Mouse (Mus musculus) Patski (cell line): ENCODE measurements around the gene Olfr547. TPM values are rescaled to one million over a fixed set of nuclear protein-coding genes. Genes with fewer than 3 reads are reported as not detected.
A peak's percentile ranks its signal among the peaks of the same experiment; 100 is the strongest.
"Not testable (repeated sequence)": the region's sequence is repeated elsewhere in the genome, so short reads cannot be mapped to it uniquely, and the experiment has no call there.

ENCODE experiments used
- ATAC-seq: fragments of 100-300 bp; one replicate; pipeline ENCODE4 v1.8.0; 2021
- CTCF ChIA-PET: fragments of 350-600 bp; sonication (Branson Sonifier 250); formaldehyde crosslinking; loops from one replicate; lab custom pipeline; 2022; ENCODE audit warnings: inconsistent platforms; lab: Charles Lee
- POLR2A ChIA-PET: fragments of 350-600 bp; sonication (Branson Sonifier 250); formaldehyde crosslinking; loops from one replicate; lab custom pipeline; 2022; ENCODE audit warnings: antibody characterized with exemption, inconsistent platforms; lab: Charles Lee
- DNase-seq: peaks from one replicate; pipeline ENCODE4 v3.0.0-alpha.2; 2011; ENCODE audit warnings: low read depth, low spot score
- H3K27me3 ChIP-seq: fragments of 371-371 bp; one replicate; pipeline ENCODE4 v1.5.1; 2021
- CTCF ChIP-seq: fragments of 100-300 bp; IDR thresholded peaks from one replicate; pipeline ENCODE4 v1.5.1; 2021
- in situ Hi-C: fragments of 300-500 bp; cut with MboI; formaldehyde crosslinking; loops from 3 replicates; pipeline ENCODE4 v1.11.1; 2018; ENCODE audit warnings: low pct_unique_long_range_greater_than_20kb, mixed read lengths
- polyA plus RNA-seq: library from polyadenylated mRNA; unstranded; gene quantifications from one replicate; pipeline ENCODE4 v1.2.3, GENCODE M21; 2021

Gene Olfr547
- not detected for polyA plus RNA-seq

DNA sequence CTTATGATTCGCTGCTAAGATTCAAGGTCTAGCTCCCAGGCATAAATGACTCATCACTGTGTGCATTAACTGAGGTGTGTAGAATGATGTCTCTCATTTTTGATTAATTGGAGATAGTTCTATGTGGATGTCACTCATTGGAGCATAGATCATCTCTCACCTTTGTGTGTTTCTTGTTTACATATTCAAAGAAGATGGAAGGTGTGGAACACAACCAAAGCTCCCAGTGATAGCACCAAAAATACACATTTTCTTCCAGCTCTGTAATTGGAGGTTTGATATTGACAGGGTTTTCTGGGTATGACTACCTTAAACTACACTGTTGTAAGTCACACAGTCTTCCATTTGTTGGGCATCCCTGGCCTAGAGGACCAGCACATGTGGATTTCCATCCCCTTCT is at the start of gene Olfr547:
Gene Olfr547 (plus strand): TSS at position 301 of the 400 bp plus-strand sequence.
- DNase-seq = no peak

DNA sequence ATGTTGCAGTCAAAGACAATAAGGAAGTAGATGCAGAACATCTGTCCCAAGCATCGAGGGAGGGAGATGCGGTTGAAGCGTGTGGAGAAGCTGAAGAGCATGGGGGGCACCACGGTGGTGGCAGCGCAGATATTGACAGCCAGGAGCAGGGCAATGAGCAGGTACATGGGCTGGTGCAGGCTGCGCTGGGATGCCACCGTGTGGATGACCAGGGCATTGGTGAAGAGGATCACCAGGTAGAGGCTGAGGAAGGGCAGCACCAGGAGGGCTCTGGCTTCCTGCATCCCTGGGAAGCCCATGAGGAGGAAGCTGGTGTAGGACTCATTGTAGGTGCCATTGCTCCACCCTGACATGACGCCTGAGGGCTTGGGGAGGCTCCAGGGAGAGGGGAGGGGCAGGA is 49.8 kb upstream of the Olfr547 start:
- peak; percentile 32 for ATAC-seq
- CTCF ChIA-PET, POLR2A ChIA-PET, H3K27me3 ChIP-seq, DNase-seq, in situ Hi-C loops: not testable (repeated sequence)

More for the DNA sequence above, at the start of gene Olfr547:
- H3K27me3 ChIP-seq = peaks cover 20% of the 10 kb centered on the region
- in situ Hi-C loops = no loop called here
- TF ChIP-seq CTCF = no peak
- no peak for ATAC-seq
- ChIA-PET CTCF (no interaction called here), POLR2A (no interaction called here)

DNA sequence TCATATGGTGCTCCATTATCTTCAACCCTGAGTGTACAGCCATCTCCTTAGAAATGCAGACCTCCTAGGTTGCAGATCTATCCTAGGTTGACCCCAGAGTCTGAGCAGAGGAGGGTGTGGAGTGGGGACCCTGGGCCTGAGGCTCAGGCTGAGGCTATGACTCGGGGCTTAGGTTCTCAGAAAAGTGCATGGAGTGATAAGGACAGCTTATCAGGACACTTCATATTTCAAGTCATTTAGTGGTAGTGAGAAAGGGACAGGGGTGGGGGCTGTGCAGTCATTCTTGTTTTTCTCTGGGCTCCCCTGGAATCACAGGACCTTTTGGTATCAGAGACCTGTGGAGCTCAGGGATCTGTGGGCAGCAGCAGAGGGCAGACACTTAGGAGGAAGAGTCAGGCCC is 48.4 kb upstream of the Olfr547 start:
- in situ Hi-C loops = no loop called here
- no peak for DNase-seq
- POLR2A ChIA-PET = no interaction called here

DNA sequence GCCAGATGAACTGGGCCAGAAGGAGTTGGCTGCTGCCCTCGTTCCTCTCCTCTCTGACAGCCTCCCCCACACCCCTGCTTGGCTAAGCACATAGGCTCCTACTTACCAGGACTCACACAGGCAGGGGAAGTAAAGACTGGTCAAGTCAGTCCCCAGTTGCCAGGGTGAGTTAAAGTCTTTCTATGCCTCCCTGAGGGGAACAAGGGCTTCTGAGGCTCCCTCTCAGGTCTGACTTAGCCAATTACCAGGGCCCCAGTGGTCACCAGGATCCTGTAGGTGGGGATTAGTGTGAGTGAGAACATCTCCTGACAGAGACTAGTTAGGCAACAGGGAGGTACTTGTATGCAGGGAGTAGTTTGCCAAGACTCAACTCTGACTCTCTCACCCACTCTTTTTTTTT is 46.4 kb upstream of the Olfr547 start, which contains the start of gene Olfr544:
Gene Olfr544 (minus strand): TSS at position 153 of the 400 bp plus-strand sequence.
- TF ChIP-seq CTCF = no peak
- no peak for DNase-seq
- in situ Hi-C loops = no loop called here
- CTCF ChIA-PET = no interaction called here
- POLR2A ChIA-PET = no interaction called here
- no peak for ATAC-seq
- no peaks in the 10 kb centered on the region for H3K27me3 ChIP-seq

More for the DNA sequence above, 48.4 kb upstream of the Olfr547 start:
- no peaks in the 10 kb centered on the region for H3K27me3 ChIP-seq
- ATAC-seq = no peak
- TF ChIP-seq CTCF = no peak
- CTCF ChIA-PET = no interaction called here

DNA sequence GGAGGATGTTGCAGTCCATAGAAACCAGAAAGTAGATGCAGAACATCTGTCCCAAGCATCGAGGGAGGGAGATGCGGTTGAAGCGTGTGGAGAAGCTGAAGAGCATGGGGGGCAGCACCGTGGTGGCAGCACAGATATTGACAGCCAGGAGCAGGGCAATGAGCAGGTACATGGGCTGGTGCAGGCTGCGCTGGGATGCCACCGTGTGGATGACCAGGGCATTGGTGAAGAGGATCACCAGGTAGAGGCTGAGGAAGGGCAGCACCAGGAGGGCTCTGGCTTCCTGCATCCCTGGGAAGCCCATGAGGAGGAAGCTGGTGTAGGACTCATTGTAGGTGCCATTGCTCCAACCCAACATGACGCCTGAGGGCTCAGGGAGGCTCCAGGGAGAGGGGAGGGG is 40.1 kb upstream of the Olfr547 start:
- DNase-seq, POLR2A ChIA-PET, H3K27me3 ChIP-seq, in situ Hi-C loops, CTCF ChIA-PET: not testable (repeated sequence)
- ATAC-seq = peak; percentile 47

DNA sequence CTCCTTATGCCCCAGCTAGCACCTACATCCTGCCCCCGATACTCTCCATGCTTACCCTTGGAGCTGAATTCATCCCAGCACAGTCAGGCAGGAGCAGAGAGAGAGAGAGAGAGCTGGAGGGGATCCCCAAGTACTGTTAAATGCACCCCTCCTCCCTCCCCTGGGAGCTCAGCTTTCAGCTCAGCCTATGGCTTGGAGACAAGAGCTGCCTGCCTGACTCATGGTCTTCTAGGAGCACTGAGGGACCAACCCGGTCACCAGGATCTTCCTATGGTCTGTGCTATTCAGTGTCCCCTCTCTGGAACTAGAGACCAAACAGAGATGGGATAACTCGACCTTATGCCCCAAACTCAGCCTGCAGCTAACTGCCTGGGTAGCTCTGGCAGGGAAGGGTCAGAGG is 35.1 kb upstream of the Olfr547 start, which contains the start of gene Olfr545:
Gene Olfr545 (minus strand): TSS at position 101 of the 400 bp plus-strand sequence.
- no peak for DNase-seq
- no peak for ATAC-seq
- peaks cover 3% of the 10 kb centered on the region for H3K27me3 ChIP-seq
- no peak for TF ChIP-seq CTCF
- in situ Hi-C loops = no loop called here
- ChIA-PET CTCF (interaction anchor here (1.4 kb wide), 1 partner anchor 12 kb away, joined by 3 read pairs; no protein-coding TSS in a partner anchor), POLR2A (no interaction called here)

DNA sequence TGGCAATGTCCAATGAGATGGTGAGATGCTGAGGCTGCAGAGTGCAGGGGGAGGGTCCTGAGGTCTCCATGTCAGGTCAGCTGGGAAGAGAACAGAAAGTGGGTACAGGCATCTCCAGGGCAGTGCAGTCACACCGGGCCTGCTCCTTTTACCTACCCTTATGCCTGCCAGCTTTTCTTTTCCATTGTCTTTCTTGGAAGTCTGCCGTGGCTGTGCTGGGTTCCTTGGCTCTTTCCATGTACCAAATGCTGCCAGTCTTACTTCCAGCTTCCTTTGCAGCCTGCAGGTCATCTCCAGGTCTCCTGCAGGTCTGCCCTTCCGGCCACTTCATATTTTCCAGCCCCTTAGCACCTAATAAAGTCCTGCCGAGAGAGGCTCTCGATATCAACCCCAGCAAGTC is 32.6 kb upstream of the Olfr547 start:
- CTCF ChIA-PET = no interaction called here
- no peak for TF ChIP-seq CTCF
- in situ Hi-C loops = no loop called here
- DNase-seq = no peak
- POLR2A ChIA-PET = no interaction called here
- no peak for ATAC-seq
- peaks cover 3% of the 10 kb centered on the region for H3K27me3 ChIP-seq

DNA sequence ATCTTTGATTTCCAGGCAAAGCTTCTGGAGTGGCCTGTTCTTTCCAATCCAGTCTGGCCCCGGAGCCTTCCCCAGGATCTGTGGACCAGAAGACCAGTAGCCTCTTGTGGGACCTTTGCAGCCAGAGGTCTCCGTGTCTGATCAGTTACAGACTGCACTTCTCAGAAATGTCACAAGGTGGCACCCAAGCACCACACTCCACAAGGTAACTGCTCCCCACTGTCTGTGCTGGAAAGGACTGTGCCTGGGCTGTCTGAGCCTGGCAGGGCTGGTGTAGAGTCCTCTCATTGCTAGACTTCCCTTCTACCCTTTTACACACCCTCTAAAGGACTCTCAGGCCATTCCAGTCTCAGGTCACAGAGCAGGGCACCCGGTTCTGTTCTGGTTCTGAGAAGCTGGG is 27.7 kb upstream of the Olfr547 start:
- ATAC-seq = peak; percentile 86
- ChIA-PET CTCF (interaction anchor here (1.4 kb wide), 1 partner anchor 129 kb away, joined by 4 read pairs; no protein-coding TSS in a partner anchor), POLR2A (no interaction called here)
- DNase-seq = peak; percentile 22
- H3K27me3 ChIP-seq = no peaks in the 10 kb centered on the region
- in situ Hi-C loops = loop anchor here (5.0 kb wide), 2 partner anchors 130 to 410 kb away; partner anchors contain the start of genes Olfr554 and Olfr571
- peak; percentile 86 for TF ChIP-seq CTCF

DNA sequence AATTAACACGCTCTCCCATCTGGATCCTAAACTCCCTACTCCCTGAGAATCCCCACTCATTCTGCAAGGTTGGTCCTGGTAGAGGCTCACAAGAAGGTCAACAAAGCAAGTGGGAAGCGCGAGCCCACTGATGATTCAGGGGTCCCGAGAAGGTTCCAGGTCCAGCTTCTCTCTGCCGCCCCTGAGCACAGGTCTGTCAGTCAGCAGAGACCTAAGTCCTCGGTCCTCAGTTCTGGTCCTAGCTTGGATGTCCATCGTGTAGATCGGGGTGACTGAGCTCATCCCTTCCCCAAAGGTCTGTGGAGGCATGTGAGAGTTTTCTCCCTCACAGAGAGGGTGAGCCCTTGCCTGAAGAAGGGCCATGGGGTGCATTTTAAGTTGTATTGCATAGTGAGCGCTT is 26.5 kb upstream of the Olfr547 start:
- no peak for ATAC-seq
- in situ Hi-C loops = loop anchor here (5.0 kb wide), 2 partner anchors 129 to 409 kb away; partner anchors contain the start of genes Olfr554 and Olfr571
- H3K27me3 ChIP-seq = no peaks in the 10 kb centered on the region
- POLR2A ChIA-PET = no interaction called here
- TF ChIP-seq CTCF = no peak
- CTCF ChIA-PET = interaction anchor here (1.4 kb wide), 1 partner anchor 128 kb away, joined by 4 read pairs; no protein-coding TSS in a partner anchor
- DNase-seq = no peak

DNA sequence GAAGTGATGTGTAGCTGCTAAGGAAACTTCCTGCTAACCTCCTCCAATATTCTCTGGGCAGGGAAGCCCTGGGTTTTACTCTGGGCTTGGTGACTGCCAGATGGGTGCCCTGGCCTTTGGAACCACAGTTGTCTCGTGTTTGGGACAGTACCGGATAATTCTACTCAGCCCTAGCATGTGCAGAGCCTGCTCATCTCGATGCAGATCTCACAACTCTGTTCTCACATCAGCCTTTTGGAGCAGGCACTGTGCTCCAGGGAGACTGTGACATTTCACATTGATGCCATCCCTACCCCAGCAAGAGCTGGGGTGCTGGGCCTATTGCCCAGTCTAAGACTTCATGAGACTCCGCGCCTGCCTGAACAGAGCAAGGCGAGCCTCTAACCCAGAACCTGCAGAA is 25.9 kb upstream of the Olfr547 start:
- DNase-seq (no peak), ATAC-seq (no peak)
- no peak for TF ChIP-seq CTCF
- in situ Hi-C loops = loop anchor here (5.0 kb wide), 2 partner anchors 129 to 409 kb away; partner anchors contain the start of genes Olfr554 and Olfr571
- no peaks in the 10 kb centered on the region for H3K27me3 ChIP-seq
- CTCF ChIA-PET = no interaction called here
- POLR2A ChIA-PET = no interaction called here

DNA sequence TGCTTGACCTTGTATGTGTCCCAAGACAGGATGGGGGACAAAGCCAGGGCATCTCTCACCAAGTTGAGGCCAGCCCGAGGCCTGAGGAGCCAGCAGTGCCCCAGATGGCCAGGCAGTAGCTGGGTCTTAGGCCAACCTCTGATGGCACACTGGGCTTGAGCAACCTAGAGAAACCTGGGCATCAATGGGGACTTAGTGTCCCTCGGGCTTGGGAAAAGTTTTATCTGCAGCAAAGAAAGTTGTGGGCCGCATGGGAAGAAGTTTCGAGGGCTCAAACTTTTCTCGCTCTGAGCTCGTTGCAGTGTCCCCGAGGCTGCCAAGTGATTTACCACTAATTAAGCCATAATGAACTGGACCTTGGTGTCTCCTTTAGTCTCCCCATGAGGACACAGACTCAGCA is 24.8 kb upstream of the Olfr547 start:
- DNase-seq = no peak
- H3K27me3 ChIP-seq = no peaks in the 10 kb centered on the region
- POLR2A ChIA-PET = no interaction called here
- ATAC-seq = no peak
- no peak for TF ChIP-seq CTCF
- in situ Hi-C loops = loop anchor here (5.0 kb wide), 2 partner anchors 128 to 408 kb away; partner anchors contain the start of genes Olfr554 and Olfr571
- CTCF ChIA-PET = no interaction called here
